In genomic region chr4:48609485-48609884, GRCm38 (mm10) we compare ENCODE assay signal across 31 mouse cellular contexts. TPM values are rescaled to one million over a fixed set of nuclear protein-coding genes. Genes with fewer than 3 reads are reported as not detected.
DNase-seq lines count a peak whose midpoint lies in the region; ATAC-seq and TF ChIP-seq lines count a peak whose summit lies in the region.
"Had no signal": no experiment of that assay in that cellular context is flagged by ENCODE, and none has a peak within 500 bp of the region (broad histone marks: within the 10 kb centered on the region; RNA-seq: fewer than 3 reads in every experiment).

No protein-coding gene starts in this region.

- no peaks in the 10 kb centered on the region for H3K27me3 ChIP-seq in limb, embryonic 10.5 days (ENCODE audit: low read depth, poor library complexity, severe bottlenecking)
- H3K27me3 ChIP-seq in heart, embryonic 12.5 days (replicated peaks): no peaks in the 10 kb centered on the region
- H3K27me3 ChIP-seq: heart, embryonic 13.5 days; hindbrain, embryonic 15.5 days; liver, embryonic 15.5 days; midbrain, embryonic 15.5 days had no signal

- peaks cover 84% of the 10 kb centered on the region for H3K36me3 ChIP-seq in limb, embryonic 10.5 days
- peaks cover 15% of the 10 kb centered on the region for H3K36me3 ChIP-seq in heart, embryonic 12.5 days
- H3K36me3 ChIP-seq: liver, embryonic 15.5 days; midbrain, embryonic 15.5 days had no signal

- H3K4me3 ChIP-seq in layer of hippocampus, adult 2 months: no peak overlapping the region
- H3K4me3 ChIP-seq in limb, embryonic 10.5 days: no peak overlapping the region
- no peak overlapping the region for H3K4me3 ChIP-seq in heart, embryonic 12.5 days
- H3K4me3 ChIP-seq: erythroblast, embryonic 14.5 days; heart, adult 2 months; heart, embryonic 13.5 days; hindbrain, embryonic 10.5 days; hindbrain, embryonic 15.5 days; liver, embryonic 15.5 days; midbrain, embryonic 15.5 days had no signal

- DNase-seq in layer of hippocampus, adult 2 months (ENCODE audit: low spot score in 2 of 2): no peak
- DNase-seq in layer of hippocampus, adult 11-12 months (ENCODE audit: low spot score): no peak
- peak; percentile 63 for DNase-seq in right cerebral cortex, adult 18-20 months
- DNase-seq in right cerebral cortex, postnatal 4 days: no peak
- DNase-seq in right cerebral cortex, adult 2 months (ENCODE audit: low spot score in 2 of 2): peak; percentile 51 to 62
- DNase-seq in limb, embryonic 10.5 days (ENCODE audit: low spot score): no peak
- DNase-seq: adrenal gland, postnatal 14 days; cerebellum, adult 11-12 months; cerebellum, adult 9-11 months; gastrocnemius, postnatal 36 days; heart, adult 2 months; heart, postnatal 10 days; kidney, adult 11 months; kidney, postnatal 14 days; layer of hippocampus, postnatal 36 days; liver; lung, embryonic 14.5 days; lung, postnatal 14 days; thymus, postnatal 14 days had no signal

- no peak for TF ChIP-seq CTCF in layer of hippocampus, adult 2 months (conservative IDR thresholded peaks at IDR 0.05)

- H3K4me1 ChIP-seq in limb, embryonic 10.5 days: no peaks in the 10 kb centered on the region
- H3K4me1 ChIP-seq in heart, embryonic 12.5 days (replicated peaks): no peaks in the 10 kb centered on the region
- H3K4me1 ChIP-seq: hindbrain, embryonic 10.5 days; liver, embryonic 15.5 days; midbrain, embryonic 15.5 days had no signal

- no peak for ATAC-seq in heart, embryonic 12.5 days (ENCODE audit: insufficient number of reproducible peaks, low FRiP score)
- ATAC-seq: CD4-positive, CD25-positive, alpha-beta regulatory T cell, adult 4 months; forebrain, embryonic 16.5 days; inflammation-experienced regulatory T-cells, adult 6 months; midbrain, embryonic 15.5 days had no signal

- no peak overlapping the region for H3K4me2 ChIP-seq in heart, embryonic 12.5 days
- H3K4me2 ChIP-seq: heart, embryonic 13.5 days; hindbrain, embryonic 15.5 days; liver, embryonic 15.5 days; lung, embryonic 14.5 days; midbrain, embryonic 15.5 days had no signal

- no peaks in the 10 kb centered on the region for H3K9me3 ChIP-seq in limb, embryonic 10.5 days (replicated peaks)
- no peaks in the 10 kb centered on the region for H3K9me3 ChIP-seq in heart, embryonic 12.5 days (replicated peaks)
- H3K9me3 ChIP-seq: heart, embryonic 13.5 days; hindbrain, embryonic 10.5 days; hindbrain, embryonic 15.5 days; liver, embryonic 15.5 days; midbrain, embryonic 15.5 days had no signal

- 96% methylated on average over 9 of the region's 9 CpGs for WGBS in limb, embryonic 10.5 days
- 81% methylated on average over 9 of the region's 9 CpGs for WGBS in heart, embryonic 12.5 days

- H3K27ac ChIP-seq in layer of hippocampus, adult 2 months: peak overlapping the region; percentile 62; the same call in 1 of the 2 replicates
- H3K27ac ChIP-seq in limb, embryonic 10.5 days: no peak overlapping the region
- no peak overlapping the region for H3K27ac ChIP-seq in heart, embryonic 12.5 days (ENCODE audit: poor library complexity, severe bottlenecking)
- H3K27ac ChIP-seq: heart, adult 2 months; heart, embryonic 13.5 days; hindbrain, embryonic 10.5 days; hindbrain, embryonic 15.5 days; liver, embryonic 15.5 days; midbrain, embryonic 15.5 days had no signal

- no peak overlapping the region for H3K9ac ChIP-seq in heart, embryonic 12.5 days
- H3K9ac ChIP-seq: heart, embryonic 13.5 days; hindbrain, embryonic 15.5 days; liver, embryonic 15.5 days; lung, embryonic 14.5 days; midbrain, embryonic 15.5 days had no signal

RNA-seq across cellular contexts. Expression of gene Tmeff1, which starts 24.5 kb away (rescaled TPM):
- total RNA-seq in layer of hippocampus, adult 2 months (2021): 100 to 1,000 TPM; 122 to 130 TPM
- 96.5 and 109 TPM in 2 replicates for polyA plus RNA-seq in limb, embryonic 10.5 days (2016; fragmentation: Nextera tagmentation; extraction: Ambion mirVana)
- 54.8 and 55.4 TPM in 2 replicates for polyA plus RNA-seq in heart, embryonic 12.5 days (2016; fragmentation: Nextera tagmentation; extraction: Ambion mirVana)
- polyA plus RNA-seq: inflammation-experienced regulatory T-cells, adult 6 months had no signal

RNA-seq across cellular contexts. Expression of gene Cavin4, which starts 53.8 kb away (rescaled TPM):
- total RNA-seq in layer of hippocampus, adult 2 months (2021): 1 to 10 TPM; 2.1 TPM
- polyA plus RNA-seq in limb, embryonic 10.5 days (2016; fragmentation: Nextera tagmentation; extraction: Ambion mirVana): 1.3 and 1.6 TPM in 2 replicates
- 1.7 and 2.5 TPM in 2 replicates for polyA plus RNA-seq in heart, embryonic 12.5 days (2016; fragmentation: Nextera tagmentation; extraction: Ambion mirVana)
- total RNA-seq: neutrophil, adult 5-6 weeks had no signal
- polyA plus RNA-seq: CD4-positive, CD25-positive, alpha-beta regulatory T cell, adult 4 months; erythroblast, embryonic 14.5 days; inflammation-experienced regulatory T-cells, adult 6 months; spleen, adult 2 months had no signal

Comparison
In these comparisons a context has a peak if more than half of its experiments do, and no peak if none do; other contexts are left out.
1. DNase-seq: peak in right cerebral cortex, adult 18-20 months (single experiment) and right cerebral cortex, adult 2 months (2 of 2); none in layer of hippocampus, adult 2 months (0 of 2), layer of hippocampus, adult 11-12 months (single experiment), right cerebral cortex, postnatal 4 days (single experiment) and limb, embryonic 10.5 days (single experiment).